Mouse (Mus musculus) C2C12 (cell line): Measurements from ENCODE around the gene Pdcd1.

Source experiments
- CTCF ChIP-seq: IDR thresholded peaks from one replicate; pipeline ENCODE4 v1.5.1; 2011; ENCODE audit not compliant: control insufficient read depth, insufficient read depth, insufficient read length
- MAX ChIP-seq: IDR thresholded peaks from one replicate; pipeline ENCODE4 v1.6.1; 2011; ENCODE audit warnings: mild to moderate bottlenecking, control low read depth

- TF ChIP-seq CTCF, result no peak
- TF ChIP-seq MAX, result no peak
Observed at GRCm38 (mm10) chr1:94085324-94086105, 33.2 kb upstream of the Pdcd1 start.
